In the genomic region with DNA sequence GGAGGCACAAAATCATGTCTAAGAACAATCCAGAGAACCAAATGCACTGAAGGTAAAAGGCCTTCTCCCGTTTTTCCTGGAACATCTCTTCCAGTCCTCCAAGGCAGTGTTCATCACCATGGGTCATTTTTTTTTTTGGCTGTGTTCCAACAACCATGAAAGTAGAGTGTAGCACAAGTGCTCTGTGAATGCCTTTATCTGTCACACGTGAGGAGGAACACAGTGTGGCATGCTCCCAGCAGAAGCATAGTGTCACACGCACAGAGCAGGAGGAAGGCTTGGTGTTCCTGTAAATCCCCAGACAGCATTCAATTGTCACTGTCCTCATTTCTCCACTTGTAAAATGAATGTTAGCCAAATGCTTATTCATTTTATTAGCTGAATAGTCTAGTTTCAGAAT, we compare ENCODE assay signal across 24 mouse cellular contexts. TPM values are rescaled to one million over a fixed set of nuclear protein-coding genes. Genes with fewer than 3 reads are reported as not detected.
DNase-seq lines count a peak whose midpoint lies in the region; ATAC-seq and TF ChIP-seq lines count a peak whose summit lies in the region.
"Had no signal": no experiment of that assay in that cellular context is flagged by ENCODE, and none has a peak within 500 bp of the region (broad histone marks: within the 10 kb centered on the region; RNA-seq: fewer than 3 reads in every experiment).

No protein-coding gene starts in this region.

- no peak overlapping the region for H3K4me2 ChIP-seq in heart, embryonic 12.5 days
- H3K4me2 ChIP-seq in myocyte (ENCODE audit: low read depth), result peak overlapping the region; percentile 7
- H3K4me2 ChIP-seq: forebrain, embryonic 15.5 days; hindbrain, embryonic 15.5 days; intestine, embryonic 15.5 days; midbrain, embryonic 12.5 days had no signal

- H3K9me3 ChIP-seq in heart, embryonic 12.5 days (replicated peaks), result no peaks in the 10 kb centered on the region
- H3K9me3 ChIP-seq: embryonic facial prominence, embryonic 10.5 days; forebrain, embryonic 15.5 days; heart, embryonic 10.5 days; hindbrain, embryonic 15.5 days; intestine, embryonic 15.5 days; midbrain, embryonic 12.5 days had no signal

- WGBS in heart, embryonic 12.5 days, result 37% methylated on average over 3 of the region's 3 CpGs

- no peaks in the 10 kb centered on the region for H3K79me2 ChIP-seq in myocyte (ENCODE audit: control insufficient read depth, insufficient read depth)

- DNase-seq in cerebellum, adult 11 months, result peak; percentile 23
- DNase-seq in cerebellum, adult 8-10 months, result no peak
- DNase-seq in heart, postnatal 4 days, result no peak
- peak; percentile 2 for DNase-seq in left cerebral cortex, postnatal 4 days
- DNase-seq in left cerebral cortex, postnatal 36 days (ENCODE audit: low spot score in 2 of 2), result no peak
- DNase-seq in layer of hippocampus, adult 9-11 months, result no peak
- DNase-seq: adrenal gland, postnatal 14 days; gastrocnemius, postnatal 25 days; heart, postnatal 36 days; kidney, adult 8-10 months; kidney, postnatal 10 days; lung, postnatal 10 days; retina, postnatal 1 day; right cerebral cortex, postnatal 25 days; spleen, adult 18-20 months; thymus, postnatal 25 days had no signal

- intact Hi-C loops in left cerebral cortex, postnatal 4 days (cut with DNase I), result no loop called here
- intact Hi-C loops in left cerebral cortex, postnatal 36 days (cut with DNase I), result no loop called here

- H3K4me1 ChIP-seq in heart, embryonic 12.5 days (replicated peaks), result peaks cover 8% of the 10 kb centered on the region
- H3K4me1 ChIP-seq: hindbrain, embryonic 15.5 days; intestine, embryonic 15.5 days; midbrain, embryonic 12.5 days had no signal

- TF ChIP-seq POLR2A in myocyte (IDR thresholded peaks at IDR 0.05; ENCODE audit: insufficient read length, low read depth), result no peak

- ATAC-seq in heart, embryonic 12.5 days (ENCODE audit: insufficient number of reproducible peaks, low FRiP score), result peak; percentile 52; the same call in 1 of the 2 replicates
- ATAC-seq: forebrain, embryonic 15.5 days; intestine, embryonic 15.5 days had no signal

- no peak overlapping the region for H3K27ac ChIP-seq in heart, embryonic 12.5 days (ENCODE audit: poor library complexity, severe bottlenecking)
- H3K27ac ChIP-seq: embryonic facial prominence, embryonic 10.5 days; forebrain, embryonic 15.5 days; heart, embryonic 10.5 days; hindbrain, embryonic 15.5 days; intestine, embryonic 15.5 days; midbrain, embryonic 12.5 days had no signal

- H3K4me3 ChIP-seq in heart, embryonic 12.5 days, result no peak overlapping the region
- no peak overlapping the region for H3K4me3 ChIP-seq in myocyte
- H3K4me3 ChIP-seq: embryonic facial prominence, embryonic 10.5 days; forebrain, embryonic 15.5 days; heart, embryonic 10.5 days; hindbrain, embryonic 15.5 days; intestine, embryonic 15.5 days; midbrain, embryonic 12.5 days had no signal

- H3K36me3 ChIP-seq in heart, embryonic 12.5 days, result no peaks in the 10 kb centered on the region
- H3K36me3 ChIP-seq in myocyte (ENCODE audit: control insufficient read depth, insufficient read depth), result no peaks in the 10 kb centered on the region
- H3K36me3 ChIP-seq: embryonic facial prominence, embryonic 10.5 days; forebrain, embryonic 15.5 days; heart, embryonic 10.5 days; hindbrain, embryonic 15.5 days; intestine, embryonic 15.5 days; midbrain, embryonic 12.5 days had no signal

- no peak overlapping the region for H3ac ChIP-seq in myocyte (ENCODE audit: control insufficient read depth, insufficient read length)

- H3K9ac ChIP-seq in heart, embryonic 12.5 days, result no peak overlapping the region
- H3K9ac ChIP-seq: forebrain, embryonic 15.5 days; hindbrain, embryonic 15.5 days; intestine, embryonic 15.5 days; midbrain, embryonic 12.5 days had no signal

- no peaks in the 10 kb centered on the region for H3K27me3 ChIP-seq in heart, embryonic 12.5 days (replicated peaks)
- H3K27me3 ChIP-seq in myocyte (ENCODE audit: control insufficient read depth, insufficient read depth, insufficient read length), result no peaks in the 10 kb centered on the region
- H3K27me3 ChIP-seq: forebrain, embryonic 15.5 days; hindbrain, embryonic 15.5 days; intestine, embryonic 15.5 days; midbrain, embryonic 12.5 days had no signal

TF ChIP-seq in myocyte, 11 proteins besides CTCF, POLR2A, EP300 and RAD21:
- TF ChIP-seq E2F4 (IDR thresholded peaks at IDR 0.05; ENCODE audit: insufficient read depth), result no peak
- TF ChIP-seq POLR2AphosphoS2 (IDR thresholded peaks at IDR 0.05; ENCODE audit: insufficient read length, low read depth), result no peak
- TF ChIP-seq MYOG (IDR thresholded peaks at IDR 0.05; ENCODE audit: control insufficient read depth in 1 of 3, insufficient read depth in 1 of 3, insufficient read length in 2 of 3, low read depth in 2 of 3), result no peak
- no peak for TF ChIP-seq MAX (IDR thresholded peaks at IDR 0.05; ENCODE audit: low read depth)
- TF ChIP-seq TCF12 (IDR thresholded peaks at IDR 0.05; ENCODE audit: insufficient read depth, poor library complexity, severe bottlenecking), result no peak
- TF ChIP-seq MYOD1 (IDR thresholded peaks at IDR 0.05; ENCODE audit: control insufficient read depth in 1 of 3, insufficient read length in 2 of 3, low read depth in 2 of 3), result no peak
- no peak for TF ChIP-seq REST (IDR thresholded peaks at IDR 0.05; ENCODE audit: insufficient read depth, insufficient read length)
- TF ChIP-seq CEBPB (IDR thresholded peaks at IDR 0.05; ENCODE audit: insufficient read depth, poor library complexity, severe bottlenecking), result no peak
- no peak for TF ChIP-seq USF1 (IDR thresholded peaks at IDR 0.05; ENCODE audit: low read depth)

RNA-seq across cellular contexts. Expression of gene Serpinb8, which starts 2.8 kb away (rescaled TPM):
- polyA plus RNA-seq in heart, embryonic 12.5 days (2016; fragmentation: Nextera tagmentation; extraction: Ambion mirVana), result 1.3 and 2.1 TPM in 2 replicates
- total RNA-seq in heart, postnatal 4 days (2021), result 1 to 10 TPM; 5.2 TPM
- 1 to 10 TPM; 1.3 to 2.5 TPM for total RNA-seq in left cerebral cortex, postnatal 4 days (2021)
- total RNA-seq in left cerebral cortex, postnatal 36 days (2021), result 10 to 100 TPM; 12.8 to 15.5 TPM
- 5.5 TPM for polyA plus RNA-seq in myocyte (2012; fragmentation: generic; extraction: Trizol)

Comparison
In these comparisons a context has a peak if more than half of its experiments do, and no peak if none do; other contexts are left out.
1. DNase-seq: peak in cerebellum, adult 11 months (single experiment) and left cerebral cortex, postnatal 4 days (single experiment); none in cerebellum, adult 8-10 months (single experiment), heart, postnatal 4 days (single experiment), left cerebral cortex, postnatal 36 days (0 of 2) and layer of hippocampus, adult 9-11 months (single experiment).